Mouse (Mus musculus) R1 (cell line): ENCODE results near the gene Meig1.
"Not testable (repeated sequence)": the region's sequence is repeated elsewhere in the genome, so short reads cannot be mapped to it uniquely, and the experiment has no call there.

Experiments used
- DNase-seq: peaks from one replicate; pipeline ENCODE4 v3.0.0-alpha.2; 2018; ENCODE audit warnings: low read depth, low spot score

The Meig1 gene

GRCm38 (mm10) chr2:3422548-3422947 lies at the start of gene Meig1:
Gene Meig1, minus strand, starts transcription at chr2:3422648.
- no peak for DNase-seq

- DNase-seq: peak; percentile 31
Measured at GRCm38 (mm10) chr2:3456590-3456989, 34.1 kb upstream of the Meig1 start.

- DNase-seq: no peak
Measured at GRCm38 (mm10) chr2:3453096-3453495, 30.6 kb upstream of the Meig1 start.

DNA sequence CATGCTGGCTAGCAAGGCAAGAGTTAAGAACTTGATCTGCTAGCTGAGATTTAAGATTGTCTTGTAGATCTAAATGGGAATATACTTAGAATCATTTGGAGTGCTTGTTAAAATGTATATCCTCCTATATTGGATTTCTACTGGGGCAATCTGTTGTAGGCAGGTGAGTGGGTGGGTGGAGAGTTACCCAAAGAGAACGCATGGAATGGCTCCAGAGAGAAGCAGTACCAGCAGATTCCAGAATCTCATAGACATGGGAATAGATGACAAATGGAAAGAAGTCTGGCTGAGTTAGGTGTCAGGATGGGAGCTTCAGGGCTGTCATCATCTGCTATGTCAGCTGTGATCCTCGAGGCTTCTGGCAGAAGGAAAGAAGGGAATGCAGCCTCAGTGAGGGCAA lies 27.0 kb upstream of the Meig1 start:
- DNase-seq: no peak

DNA sequence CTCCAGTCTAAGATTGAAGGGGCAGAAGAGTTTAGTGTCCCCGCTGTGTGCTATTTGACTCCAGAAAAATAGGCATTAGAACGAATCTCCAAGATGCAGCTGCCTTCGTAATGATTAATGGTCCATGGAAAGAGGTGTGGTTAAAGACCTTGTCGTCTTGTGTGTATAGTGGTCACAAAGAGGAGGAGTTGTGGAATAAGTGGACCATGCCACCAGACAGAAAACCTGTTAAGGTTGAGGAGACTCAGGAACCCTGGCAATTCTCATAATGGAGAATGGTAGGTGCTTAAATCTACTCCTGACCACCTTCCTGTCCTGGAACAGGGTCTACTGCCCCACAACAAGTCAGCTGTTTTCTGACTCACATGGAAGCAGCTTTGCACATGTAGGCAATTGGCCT lies 23.5 kb upstream of the Meig1 start:
- DNase-seq: no peak

DNA sequence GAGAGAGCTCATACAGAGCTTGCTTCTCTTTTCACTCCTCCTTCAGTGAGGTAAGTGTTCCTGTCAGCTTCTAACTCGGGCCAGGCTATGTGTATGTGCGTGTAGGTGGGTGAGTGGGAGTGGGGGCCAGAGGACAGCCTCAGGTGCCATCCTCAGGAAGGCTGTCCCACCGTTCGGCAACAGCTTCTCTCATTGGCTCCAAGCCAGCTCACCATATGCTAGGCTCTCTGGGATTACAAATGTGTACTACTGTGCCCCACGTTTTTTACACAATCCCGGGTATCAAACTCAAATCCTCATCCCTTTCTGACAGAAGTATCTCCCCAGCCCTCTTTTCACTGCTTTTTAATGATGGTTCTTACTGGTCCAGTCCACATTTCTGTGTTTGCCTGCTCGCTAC lies 21.8 kb upstream of the Meig1 start:
- no peak for DNase-seq

- peak; percentile 57 for DNase-seq
Measured at GRCm38 (mm10) chr2:3437956-3438355, 15.5 kb upstream of the Meig1 start.

DNA sequence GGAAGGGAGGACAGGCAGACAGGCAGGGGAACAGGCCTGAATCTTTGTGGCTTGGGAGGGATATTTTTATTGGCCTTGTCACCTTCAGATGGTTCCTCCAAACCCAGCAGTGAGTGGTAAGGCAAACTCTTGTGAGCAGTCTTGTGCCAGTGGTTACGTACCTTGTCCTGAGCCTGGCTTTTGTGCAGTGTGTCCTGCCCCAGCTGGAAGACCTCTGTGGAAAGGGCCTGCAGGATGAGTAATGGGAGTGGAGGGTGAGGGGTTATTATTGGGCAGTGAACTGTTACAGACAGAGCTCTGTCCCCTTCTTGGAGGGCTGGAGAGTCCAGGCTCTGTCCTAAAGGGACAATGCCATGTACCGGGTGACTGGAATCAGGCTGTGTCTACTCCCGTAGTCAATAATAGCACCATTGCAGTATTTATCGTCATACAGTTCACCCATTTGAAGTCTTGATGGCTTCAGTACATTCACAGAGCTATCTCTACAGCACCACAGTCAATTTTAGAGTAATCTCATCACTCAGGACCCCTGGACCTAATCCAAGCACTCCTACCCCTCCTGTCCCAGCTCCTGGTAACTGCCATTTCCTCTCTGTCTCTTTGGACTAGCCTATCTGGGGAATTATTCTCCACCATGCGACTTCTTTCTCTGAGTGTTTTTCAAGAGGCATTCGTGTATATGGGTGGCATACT lies 13.1 kb upstream of the Meig1 start:
- DNase-seq: no peak

- no peak for DNase-seq
Measured at GRCm38 (mm10) chr2:3430956-3431355, 8.5 kb upstream of the Meig1 start.

GRCm38 (mm10) chr2:3424579-3424910 lies 2.1 kb upstream of the Meig1 start:
- DNase-seq: no peak

- DNase-seq: peak; percentile 94
Measured at GRCm38 (mm10) chr2:3423841-3424578, 1.6 kb upstream of the Meig1 start, which contains the start of gene Dclre1c. Gene Dclre1c, plus strand, starts transcription at chr2:3424131.

DNA sequence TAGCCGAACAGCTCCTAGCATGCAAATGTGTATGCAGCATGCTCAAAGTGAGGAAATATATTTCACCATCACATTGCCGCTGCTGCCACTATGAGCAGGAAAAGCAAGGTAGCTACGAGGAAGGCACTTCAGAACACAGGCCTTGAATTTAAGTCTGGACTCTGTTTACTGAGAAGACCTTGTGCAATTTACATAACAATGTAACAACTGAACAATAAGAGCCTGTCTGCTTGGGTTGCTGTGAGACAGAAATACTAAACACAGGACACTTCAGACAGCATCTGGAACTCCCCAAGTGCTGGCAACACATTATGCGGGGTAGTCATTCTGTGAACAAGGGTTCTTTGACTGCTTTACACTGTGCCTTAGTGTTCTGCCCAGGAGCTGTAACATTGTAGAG lies 2.3 kb downstream of the Meig1 start:
- DNase-seq: peak; percentile 67

- DNase-seq: peak; percentile 89
Measured at GRCm38 (mm10) chr2:3418883-3419431, 3.5 kb downstream of the Meig1 start.

- no peak for DNase-seq
Measured at GRCm38 (mm10) chr2:3415676-3416075, 6.8 kb downstream of the Meig1 start.

- peak; percentile 74 for DNase-seq
Measured at GRCm38 (mm10) chr2:3414241-3414640, 8.2 kb downstream of the Meig1 start.

DNA sequence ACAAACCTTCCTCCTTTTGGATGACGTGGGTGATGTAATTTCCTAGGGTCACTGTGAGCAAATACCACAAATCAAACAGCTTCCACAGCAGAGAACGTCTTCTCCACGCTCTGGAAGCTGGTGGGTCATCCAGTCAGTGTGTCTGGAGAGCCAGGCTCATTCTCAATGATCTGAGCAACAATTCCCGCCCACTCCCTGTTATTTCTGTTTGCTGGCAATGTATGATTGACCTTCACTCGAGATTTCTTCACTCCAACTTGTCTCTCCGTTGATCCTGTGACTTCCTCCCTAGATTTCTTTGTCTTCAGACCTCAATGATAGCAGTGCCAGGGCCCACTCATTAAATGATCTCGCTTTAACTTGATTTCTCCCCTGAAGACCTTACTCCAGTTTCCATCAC lies 14.7 kb downstream of the Meig1 start:
- DNase-seq: no peak

GRCm38 (mm10) chr2:3405981-3406380 lies 16.5 kb downstream of the Meig1 start:
- DNase-seq: no peak

DNA sequence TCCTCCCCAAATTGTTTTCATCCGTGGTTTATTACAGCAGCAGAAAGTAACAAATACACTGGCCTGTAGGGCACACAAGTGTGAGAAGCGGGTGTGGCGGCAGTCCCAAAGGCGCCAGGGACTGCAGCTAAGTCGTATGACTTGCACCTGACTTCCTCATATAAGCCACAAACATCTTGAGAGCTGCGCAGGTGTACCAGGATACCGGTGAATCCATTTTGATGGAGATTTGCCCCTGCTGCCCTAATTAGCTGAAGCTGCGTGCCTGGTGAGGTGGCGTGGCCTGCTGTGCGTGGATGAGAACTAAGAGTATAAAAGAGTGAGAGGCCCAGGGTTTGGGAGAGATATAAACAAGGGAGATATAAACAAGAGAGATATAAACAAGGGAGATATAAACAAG lies 25.3 kb downstream of the Meig1 start, which contains the start of gene Olah:
TSS of gene Olah (minus strand) at position 101 of the 400 bp plus-strand sequence.
- not testable (repeated sequence) for DNase-seq

DNA sequence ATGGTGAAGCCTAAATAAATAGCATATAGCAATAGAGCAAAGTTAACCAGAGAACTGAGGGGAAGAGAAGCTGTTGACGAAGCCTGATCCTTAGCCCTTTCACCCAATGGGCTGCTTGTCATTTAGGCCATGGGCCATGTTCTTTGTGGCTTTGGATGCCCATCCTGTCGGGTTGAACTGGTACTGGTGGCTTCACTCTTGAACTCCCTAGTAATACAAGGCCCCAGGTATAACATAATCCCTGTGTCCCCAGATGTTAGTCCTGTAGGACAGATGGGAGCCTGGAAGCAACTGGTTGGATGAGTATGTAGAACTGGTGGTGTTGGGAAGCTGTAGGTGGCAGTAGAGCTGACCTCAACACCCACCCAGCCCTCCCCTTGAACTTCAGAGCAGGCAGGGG lies 30.5 kb downstream of the Meig1 start:
- DNase-seq: no peak

DNA sequence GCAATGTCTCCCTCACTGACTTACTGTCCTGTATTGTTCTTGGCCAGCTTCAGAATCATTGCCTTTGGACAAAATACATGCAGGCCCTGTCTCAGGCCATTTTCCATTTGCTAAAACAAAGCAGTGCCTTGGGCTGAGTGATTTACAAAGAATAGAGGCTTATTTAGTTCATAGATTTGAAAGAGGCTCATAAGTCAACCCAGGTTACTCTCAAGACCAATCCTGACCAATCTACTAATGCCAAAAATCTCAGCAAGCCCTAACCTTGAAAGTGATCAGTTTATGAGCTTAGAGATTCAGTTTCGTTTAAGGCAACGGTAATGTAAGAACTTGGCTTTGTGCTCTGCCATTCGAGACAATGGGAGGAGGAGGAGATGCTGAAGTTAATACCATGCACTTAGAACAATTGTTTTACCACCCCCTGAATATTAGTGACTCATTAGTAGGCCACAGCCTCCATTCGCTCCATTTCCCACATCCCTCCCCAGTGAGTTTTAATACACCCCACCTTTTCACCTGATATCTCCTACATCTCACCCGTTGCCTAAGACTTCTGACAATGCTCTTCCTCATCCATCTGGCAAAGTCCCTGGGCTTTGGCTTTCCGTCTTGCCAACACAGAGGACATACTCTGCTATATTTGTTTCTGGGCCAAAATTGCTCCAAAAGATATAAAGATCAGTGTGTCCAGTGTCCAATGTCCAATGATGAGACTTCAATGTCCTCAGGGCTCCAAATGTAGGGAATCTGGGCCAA lies 35.2 kb downstream of the Meig1 start:
- DNase-seq: no peak

DNA sequence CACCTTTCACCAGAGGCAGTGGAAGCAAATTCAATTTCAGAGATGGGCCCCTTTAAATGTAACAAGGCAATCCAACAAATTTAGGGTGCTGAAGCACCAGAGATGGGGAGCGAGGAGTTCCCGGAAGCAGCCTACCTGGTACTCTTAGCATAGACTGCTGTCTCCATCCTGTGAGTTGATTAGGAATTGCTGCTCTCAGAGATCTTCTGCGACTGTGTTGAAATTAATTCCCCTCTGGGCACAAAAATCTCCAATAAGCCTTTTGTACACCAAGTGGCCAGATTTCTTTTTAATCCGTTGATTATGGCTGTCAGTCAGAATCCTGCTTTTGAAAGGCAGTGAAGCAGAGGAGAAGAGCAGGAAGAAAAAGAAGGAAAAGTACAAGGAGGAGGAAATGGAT lies 57.3 kb downstream of the Meig1 start:
- no peak for DNase-seq

- DNase-seq: no peak
Measured at GRCm38 (mm10) chr2:3361067-3361466, 61.4 kb downstream of the Meig1 start.
